Comparison of ENCODE assay signal across 8 mouse cellular contexts in the genomic region with DNA sequence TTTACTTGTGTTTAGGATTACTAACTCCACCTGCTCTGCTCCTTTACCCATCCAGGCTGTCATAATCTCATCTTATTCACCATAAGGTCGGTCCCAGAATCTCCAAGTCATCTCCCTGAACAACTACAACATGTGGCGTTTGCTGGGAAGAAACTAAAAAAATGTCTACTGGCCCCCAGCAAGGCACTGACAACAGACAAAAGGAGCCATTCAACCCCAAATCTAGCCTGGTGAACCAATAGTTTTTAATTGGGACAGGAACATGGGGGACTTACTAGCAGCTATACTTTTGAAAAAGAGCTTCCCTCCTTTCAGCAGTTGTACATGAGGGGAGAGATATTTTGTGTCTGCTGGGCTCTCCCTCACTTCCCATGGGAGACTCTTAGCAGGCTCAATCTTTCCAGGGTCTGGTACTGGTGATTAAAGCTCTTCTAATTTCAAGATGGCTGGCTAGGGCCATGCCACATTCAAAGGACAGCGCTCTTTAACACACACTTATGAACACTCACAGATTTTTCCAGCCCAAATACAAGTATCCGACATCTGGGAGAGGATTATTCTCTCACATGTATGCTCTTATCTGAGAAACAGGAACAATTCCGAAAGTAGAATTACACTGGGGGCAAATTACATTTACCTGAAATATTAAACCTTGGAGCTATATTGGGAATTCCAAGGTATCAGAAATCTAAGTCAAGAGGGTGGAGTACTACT. TPM values are rescaled to one million over a fixed set of nuclear protein-coding genes. Genes with fewer than 3 reads are reported as not detected.
DNase-seq lines count a peak whose midpoint lies in the region; ATAC-seq lines count a peak whose summit lies in the region.

No protein-coding gene starts in this region.

- peak overlapping the region; percentile 51 for H3K4me3 ChIP-seq in heart, embryonic 13.5 days
- H3K4me3 ChIP-seq in embryonic facial prominence, embryonic 10.5 days: peak overlapping the region; percentile 61
- H3K4me3 ChIP-seq in hindbrain, embryonic 14.5 days (replicated peaks; ENCODE audit: low read length): peak overlapping the region; percentile 32
- peak overlapping the region; percentile 36 for H3K4me3 ChIP-seq in midbrain, embryonic 12.5 days

- H3K4me2 ChIP-seq in heart, embryonic 13.5 days: peak overlapping the region; percentile 74
- H3K4me2 ChIP-seq in hindbrain, embryonic 14.5 days (replicated peaks): peak overlapping the region; percentile 79
- peak overlapping the region; percentile 51 for H3K4me2 ChIP-seq in midbrain, embryonic 12.5 days (replicated peaks)

- DNase-seq in heart, adult 8-10 months (ENCODE audit: low spot score): no peak
- DNase-seq in embryonic facial prominence, embryonic 10.5 days (ENCODE audit: low spot score): no peak
- no peak for DNase-seq in hindbrain, embryonic 14.5 days (ENCODE audit: low spot score)
- no peak for DNase-seq in cerebellum, adult 9-10 months
- DNase-seq in natural killer cell, adult 2 months (ENCODE audit: low spot score in 2 of 2): no peak

- H3K9ac ChIP-seq in heart, embryonic 13.5 days: peak overlapping the region; percentile 71
- peak overlapping the region; percentile 65 for H3K9ac ChIP-seq in hindbrain, embryonic 14.5 days
- peak overlapping the region; percentile 58 for H3K9ac ChIP-seq in midbrain, embryonic 12.5 days (replicated peaks)

- ATAC-seq in heart, embryonic 13.5 days (ENCODE audit: extremely low read depth, insufficient number of reproducible peaks, low FRiP score, low TSS enrichment): no peak
- ATAC-seq in hindbrain, embryonic 14.5 days (ENCODE audit: low FRiP score): no peak
- no peak for ATAC-seq in midbrain, embryonic 12.5 days (ENCODE audit: low FRiP score, low read depth)
- ATAC-seq in megakaryocyte-erythroid progenitor cell, adult 5-6 weeks (replicated peaks; ENCODE audit: low FRiP score, low TSS enrichment, poor library complexity, severe bottlenecking): no peak

- H3K36me3 ChIP-seq in heart, embryonic 13.5 days: no peaks in the 10 kb centered on the region
- no peaks in the 10 kb centered on the region for H3K36me3 ChIP-seq in embryonic facial prominence, embryonic 10.5 days (replicated peaks)
- no peaks in the 10 kb centered on the region for H3K36me3 ChIP-seq in hindbrain, embryonic 14.5 days (replicated peaks; ENCODE audit: control insufficient read depth, insufficient read depth)
- no peaks in the 10 kb centered on the region for H3K36me3 ChIP-seq in midbrain, embryonic 12.5 days

- peaks cover 51% of the 10 kb centered on the region for H3K4me1 ChIP-seq in heart, embryonic 13.5 days
- peaks cover 58% of the 10 kb centered on the region for H3K4me1 ChIP-seq in embryonic facial prominence, embryonic 10.5 days
- H3K4me1 ChIP-seq in hindbrain, embryonic 14.5 days (replicated peaks; ENCODE audit: control insufficient read depth, insufficient read depth, low read length): peaks cover 36% of the 10 kb centered on the region
- H3K4me1 ChIP-seq in midbrain, embryonic 12.5 days: peaks cover 46% of the 10 kb centered on the region

- no peaks in the 10 kb centered on the region for H3K9me3 ChIP-seq in heart, embryonic 13.5 days
- H3K9me3 ChIP-seq in embryonic facial prominence, embryonic 10.5 days: no peaks in the 10 kb centered on the region
- no peaks in the 10 kb centered on the region for H3K9me3 ChIP-seq in hindbrain, embryonic 14.5 days (ENCODE audit: control insufficient read depth, low read length)
- no peaks in the 10 kb centered on the region for H3K9me3 ChIP-seq in midbrain, embryonic 12.5 days

- WGBS in heart, embryonic 13.5 days: 45% methylated on average over 5 of the region's 5 CpGs
- WGBS in embryonic facial prominence, embryonic 10.5 days: 51% methylated on average over 5 of the region's 5 CpGs
- WGBS in hindbrain, embryonic 14.5 days: 41% methylated on average over 5 of the region's 5 CpGs
- 48% methylated on average over 5 of the region's 5 CpGs for WGBS in midbrain, embryonic 12.5 days

- H3K27ac ChIP-seq in heart, embryonic 13.5 days (replicated peaks): peak overlapping the region; percentile 82
- peak overlapping the region; percentile 94 for H3K27ac ChIP-seq in embryonic facial prominence, embryonic 10.5 days (replicated peaks)
- peak overlapping the region; percentile 99 for H3K27ac ChIP-seq in hindbrain, embryonic 14.5 days
- H3K27ac ChIP-seq in midbrain, embryonic 12.5 days (replicated peaks): peak overlapping the region; percentile 97

- H3K27me3 ChIP-seq in heart, embryonic 13.5 days (replicated peaks): no peaks in the 10 kb centered on the region; the same call in 1 of the 2 replicates
- H3K27me3 ChIP-seq in embryonic facial prominence, embryonic 10.5 days (replicated peaks; ENCODE audit: low read depth, poor library complexity, severe bottlenecking): no peaks in the 10 kb centered on the region
- no peaks in the 10 kb centered on the region for H3K27me3 ChIP-seq in hindbrain, embryonic 14.5 days (ENCODE audit: control insufficient read depth, insufficient read depth, low read length)
- no peaks in the 10 kb centered on the region for H3K27me3 ChIP-seq in midbrain, embryonic 12.5 days

RNA-seq across cellular contexts. Expression of a gene that starts 13.1 kb away (rescaled TPM):
- 65.3 and 81.5 TPM in 2 replicates for polyA plus RNA-seq in heart, embryonic 13.5 days (2015; fragmentation: Nextera tagmentation; extraction: Ambion mirVana)
- 10 to 100 TPM; 24.7 to 33.2 (median 31.3) TPM for total RNA-seq in heart, adult 8-10 months (2022)
- polyA plus RNA-seq in embryonic facial prominence, embryonic 10.5 days (2016; fragmentation: Nextera tagmentation; extraction: Ambion mirVana): 97.9 and 99.9 TPM in 2 replicates
- polyA plus RNA-seq in hindbrain, embryonic 14.5 days (2014; fragmentation: Nextera tagmentation; extraction: Ambion mirVana): 73.3 and 87.0 TPM in 2 replicates
- polyA plus RNA-seq in midbrain, embryonic 12.5 days (2016; fragmentation: Nextera tagmentation; extraction: Ambion mirVana): 109 and 118 TPM in 2 replicates
- total RNA-seq in megakaryocyte-erythroid progenitor cell, adult 5-6 weeks (2014; fragmentation: Nextera tagmentation): 53.4 and 73.9 TPM in 2 replicates
- 145 and 217 TPM in 2 replicates for total RNA-seq in megakaryocyte-erythroid progenitor cell, adult 5-6 weeks (2017)

RNA-seq across cellular contexts. Expression of a gene that starts 19.4 kb away (rescaled TPM):
- 36.7 and 40.0 TPM in 2 replicates for polyA plus RNA-seq in heart, embryonic 13.5 days (2015; fragmentation: Nextera tagmentation; extraction: Ambion mirVana)
- 1 to 10 TPM; 2.3 to 5.9 (median 4.3) TPM for total RNA-seq in heart, adult 8-10 months (2022)
- 65.5 and 73.2 TPM in 2 replicates for polyA plus RNA-seq in embryonic facial prominence, embryonic 10.5 days (2016; fragmentation: Nextera tagmentation; extraction: Ambion mirVana)
- polyA plus RNA-seq in hindbrain, embryonic 14.5 days (2014; fragmentation: Nextera tagmentation; extraction: Ambion mirVana): 682 and 716 TPM in 2 replicates
- 380 and 432 TPM in 2 replicates for polyA plus RNA-seq in midbrain, embryonic 12.5 days (2016; fragmentation: Nextera tagmentation; extraction: Ambion mirVana)
- total RNA-seq in megakaryocyte-erythroid progenitor cell, adult 5-6 weeks (2014; fragmentation: Nextera tagmentation): not detected in 2 replicates
- total RNA-seq in megakaryocyte-erythroid progenitor cell, adult 5-6 weeks (2017): not detected in 2 replicates
